Mouse (Mus musculus) MEL-GATA-1-ER (cell line): Measurements from ENCODE around the gene Psma3.
"Not testable (repeated sequence)": the region's sequence is repeated elsewhere in the genome, so short reads cannot be mapped to it uniquely, and the experiment has no call there.

Source experiments
- DNase-seq: peaks from one replicate; pipeline ENCODE4 v3.0.0-alpha.2; 2012; ENCODE audit warnings: low read depth; ENCODE audit errors: extremely low read depth

Psma3 gene

DNA sequence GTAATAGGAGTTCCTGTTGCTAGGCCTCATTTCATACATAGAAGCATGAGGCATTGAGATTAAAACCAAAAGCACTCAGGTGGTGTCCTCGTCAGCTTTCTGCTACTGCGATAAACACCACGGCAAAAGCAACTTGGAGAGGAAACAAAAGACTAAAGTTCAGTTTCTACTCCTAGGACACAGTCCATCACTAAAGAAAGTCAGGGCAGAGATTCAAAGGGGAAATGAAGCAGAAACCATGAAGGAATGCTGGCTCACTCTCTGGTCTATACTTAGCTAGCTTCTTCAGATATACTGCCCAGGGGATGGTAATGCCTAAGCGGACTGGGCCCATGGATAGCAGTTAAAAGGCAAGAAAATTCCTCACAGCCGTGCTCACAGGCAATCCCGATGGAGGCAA is 27.0 kb downstream of the Psma3 start:
- DNase-seq: no peak

DNA sequence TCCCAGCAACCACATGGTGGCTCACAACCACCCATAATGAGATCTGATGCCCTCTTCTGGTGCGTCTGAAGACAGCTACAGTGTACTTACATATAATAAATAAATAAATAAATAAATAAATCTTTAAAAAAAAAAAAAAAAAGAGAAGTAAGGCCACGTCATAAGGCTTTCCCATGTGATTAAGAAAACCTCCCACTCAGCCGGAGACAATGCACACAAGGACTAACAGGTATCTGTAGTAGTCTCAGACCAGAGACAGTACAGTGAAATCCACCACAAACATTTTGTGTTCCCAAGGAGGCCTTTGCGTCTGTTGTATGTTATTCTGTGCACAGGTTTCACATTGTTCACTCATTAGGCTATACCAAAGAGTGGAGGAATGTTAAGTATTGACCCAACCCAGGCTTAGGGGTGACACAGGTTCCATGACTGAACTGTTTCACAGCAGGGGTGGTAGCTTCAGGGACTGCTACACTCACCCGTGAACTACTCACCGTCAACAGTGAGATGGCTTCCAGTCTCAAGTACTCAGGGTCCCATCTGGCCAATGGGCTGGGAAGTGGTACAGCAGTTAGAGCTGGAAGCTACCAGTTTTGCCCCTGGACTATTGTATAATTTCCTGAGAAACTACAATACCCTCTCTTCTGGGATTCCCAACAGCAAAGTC is 29.5 kb downstream of the Psma3 start:
- no peak for DNase-seq

DNA sequence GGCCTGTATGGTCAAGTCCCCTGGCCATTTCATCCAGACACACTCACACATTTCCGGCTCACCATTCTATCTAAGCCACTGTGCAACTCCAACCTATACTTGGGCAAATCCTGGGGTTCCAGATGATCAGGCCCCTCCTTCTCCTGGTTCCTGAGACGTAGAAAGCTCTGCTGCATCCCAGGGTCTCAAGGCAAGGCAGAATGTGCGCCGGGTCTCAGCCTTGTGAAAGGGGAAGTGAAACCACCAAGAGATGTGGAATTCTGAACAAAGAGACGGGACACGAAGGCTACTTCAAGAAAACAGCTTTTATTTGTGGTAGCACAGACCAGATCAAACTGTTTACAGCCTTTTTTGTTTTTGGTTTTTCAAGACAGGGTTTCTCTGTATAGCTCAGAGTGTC is 31.7 kb downstream of the Psma3 start:
- DNase-seq: no peak

DNA sequence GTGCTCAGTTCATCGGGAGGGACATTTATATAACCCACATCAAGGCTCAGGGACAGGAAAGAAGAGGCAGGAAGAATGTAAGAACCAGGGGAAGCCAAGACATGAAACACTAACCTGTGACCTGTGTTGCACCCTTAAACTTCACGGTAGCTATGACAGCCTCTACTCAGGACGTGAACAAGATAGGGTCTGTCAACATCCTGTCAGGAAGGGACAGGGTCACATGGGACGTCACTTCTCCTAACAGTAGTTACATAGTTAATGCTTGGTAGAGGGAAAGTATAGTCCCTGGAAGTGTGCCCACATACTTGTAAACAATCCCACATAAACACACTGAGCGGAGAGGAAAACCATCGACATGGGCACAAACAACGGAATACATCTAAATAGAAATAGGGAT is 32.5 kb downstream of the Psma3 start:
- DNase-seq: no peak

- no peak for DNase-seq
Observed at GRCm38 (mm10) chr12:71009769-71010168, 35.3 kb downstream of the Psma3 start.

DNA sequence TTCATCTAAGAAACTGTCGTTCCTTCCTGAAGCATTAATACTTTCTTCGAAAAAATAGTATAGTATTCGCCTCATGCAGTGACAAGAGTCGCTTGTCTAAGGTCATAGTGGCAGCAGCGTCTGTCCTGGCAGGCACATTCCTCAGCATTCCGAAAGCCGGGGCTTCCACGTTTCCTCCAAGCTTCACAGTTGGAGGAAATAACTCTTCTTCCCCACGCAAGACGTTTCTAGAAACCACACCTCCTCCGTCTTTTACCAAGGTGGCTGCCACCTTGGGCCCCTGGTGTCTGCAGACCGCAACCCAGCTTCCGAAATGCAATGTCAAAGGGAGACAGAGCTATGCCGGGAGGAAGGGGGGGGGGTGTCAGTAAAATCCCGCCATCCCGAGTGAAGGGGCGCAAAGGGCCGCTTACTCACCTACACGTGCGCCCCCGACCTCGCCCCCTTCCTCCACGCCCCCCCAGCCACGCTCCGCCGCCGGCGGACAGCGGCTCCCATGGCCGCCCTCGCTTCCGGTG is 40.5 kb downstream of the Psma3 start:
- DNase-seq: peak; percentile 30

GRCm38 (mm10) chr12:71015363-71016210 is 41.2 kb downstream of the Psma3 start, which contains the start of gene Arid4a:
TSS of gene Arid4a (plus strand) at chr12:71015990.
- peak; percentile 100 for DNase-seq

DNA sequence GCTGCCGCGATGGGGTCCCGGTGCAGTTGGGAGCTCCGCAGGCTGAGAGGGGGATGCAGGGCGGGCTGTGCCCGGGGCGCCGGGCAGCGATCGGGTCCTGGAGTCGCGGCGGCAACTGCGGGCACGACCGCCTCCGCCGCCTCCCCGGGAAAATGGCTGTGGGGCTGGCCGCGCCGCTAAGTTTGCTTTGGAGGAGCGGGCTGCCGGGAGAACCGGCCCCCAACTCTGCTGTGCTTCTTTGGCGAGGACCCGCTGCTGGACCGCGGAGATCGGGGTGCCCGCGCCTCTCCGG is 41.7 kb downstream of the Psma3 start:
- no peak for DNase-seq

DNA sequence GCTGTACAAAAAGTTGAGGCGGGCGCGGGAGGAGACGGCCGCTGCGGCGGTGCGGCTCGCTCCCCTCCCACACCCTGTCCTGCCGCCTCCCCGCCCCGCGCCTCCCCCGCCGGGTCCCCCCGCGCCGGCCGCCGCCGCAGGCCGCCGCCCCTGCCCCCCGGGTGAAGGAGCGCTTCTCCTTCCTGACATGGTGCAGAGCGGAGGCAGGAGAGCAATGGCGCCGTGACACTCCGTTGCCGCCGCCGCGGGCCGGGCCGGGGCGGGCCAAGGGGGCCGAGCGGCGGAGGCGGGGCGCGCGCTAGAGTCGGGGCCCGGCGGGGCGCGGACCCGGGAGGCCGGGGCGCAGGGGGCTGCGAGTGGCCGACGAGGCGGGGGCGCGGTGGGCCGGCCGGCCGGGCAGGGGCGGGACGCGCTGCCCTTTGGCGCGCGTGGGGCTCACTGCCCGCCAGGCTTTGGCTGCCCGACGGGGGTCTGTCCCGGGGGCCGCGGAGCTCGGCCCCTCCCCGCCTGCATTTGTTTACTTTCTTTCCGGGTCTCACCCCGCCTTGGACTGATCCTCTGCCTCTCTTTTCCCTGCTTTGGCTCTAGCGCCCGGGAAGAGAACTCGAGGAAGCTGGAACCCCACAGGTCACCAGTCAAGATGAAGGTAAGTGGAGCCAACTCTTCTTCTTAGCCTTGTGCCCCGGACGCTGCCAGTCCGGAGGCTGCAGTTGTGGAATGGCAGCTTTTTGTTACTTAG is 42.3 kb downstream of the Psma3 start:
- no peak for DNase-seq

GRCm38 (mm10) chr12:71017242-71017571 is 42.8 kb downstream of the Psma3 start:
- peak; percentile 33 for DNase-seq

DNA sequence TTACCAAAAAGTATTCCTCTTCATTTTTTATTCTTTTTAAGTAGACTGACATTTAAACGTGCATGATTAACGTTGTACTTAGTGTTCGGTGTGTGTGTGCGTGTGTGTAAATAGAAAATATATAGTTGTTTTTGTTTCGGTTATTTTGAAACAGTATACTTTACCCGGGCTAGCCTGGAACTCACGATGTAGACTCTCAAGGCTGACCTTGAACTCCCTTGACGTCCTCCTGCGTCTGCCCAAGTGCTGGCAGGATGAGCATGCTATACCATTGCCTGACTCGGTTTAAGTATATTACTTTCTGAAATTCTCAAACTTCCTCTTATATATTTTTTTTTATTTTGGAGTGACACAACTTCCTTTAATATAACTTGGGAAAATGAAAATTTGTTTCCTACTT is 43.4 kb downstream of the Psma3 start:
- no peak for DNase-seq

GRCm38 (mm10) chr12:71019211-71019610 is 44.8 kb downstream of the Psma3 start:
- no peak for DNase-seq

DNA sequence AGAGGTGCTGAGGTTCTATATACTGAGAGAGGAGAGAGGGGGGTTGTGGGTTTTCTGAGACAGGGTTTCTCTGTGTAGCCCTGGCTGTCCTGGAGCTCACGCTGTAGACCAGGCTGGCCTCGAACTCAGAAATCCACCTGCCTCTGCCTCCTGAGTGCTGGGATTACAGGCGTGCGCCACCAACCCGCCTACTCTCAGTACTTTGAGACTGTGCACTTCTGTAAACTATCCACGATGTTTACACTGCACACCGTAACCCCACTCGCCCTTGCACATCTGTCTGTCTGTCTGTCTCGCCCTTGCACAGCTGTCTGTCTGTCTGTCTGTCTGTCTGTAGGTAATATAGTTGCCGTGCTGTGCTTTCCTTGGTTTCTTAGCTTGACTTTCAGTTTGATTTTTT is 50.0 kb downstream of the Psma3 start:
- DNase-seq: no peak

- DNase-seq: not testable (repeated sequence)
Observed at GRCm38 (mm10) chr12:71028265-71028664, 53.8 kb downstream of the Psma3 start.

DNA sequence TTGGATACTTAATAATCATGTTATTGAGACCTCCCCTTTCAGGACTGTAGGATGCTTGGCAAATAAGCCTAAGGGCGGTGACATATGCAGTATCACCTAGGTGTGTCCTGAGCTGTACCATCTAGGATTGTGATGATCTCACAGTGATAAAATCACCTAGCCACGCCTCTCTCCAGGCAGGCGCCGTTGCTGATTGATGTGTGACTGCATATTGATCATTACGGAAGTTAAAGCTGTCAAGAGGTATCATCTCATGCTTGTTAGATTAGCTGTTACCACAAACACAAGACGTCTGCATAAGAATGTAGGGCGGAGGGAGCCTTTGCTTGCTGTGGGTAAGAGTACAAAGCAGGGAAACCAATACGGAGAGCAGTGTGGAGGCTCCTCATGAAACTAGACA is 55.8 kb downstream of the Psma3 start:
- no peak for DNase-seq

- no peak for DNase-seq
Observed at GRCm38 (mm10) chr12:71030722-71031121, 56.3 kb downstream of the Psma3 start.

GRCm38 (mm10) chr12:71035826-71036225 is 61.4 kb downstream of the Psma3 start:
- DNase-seq: no peak

DNA sequence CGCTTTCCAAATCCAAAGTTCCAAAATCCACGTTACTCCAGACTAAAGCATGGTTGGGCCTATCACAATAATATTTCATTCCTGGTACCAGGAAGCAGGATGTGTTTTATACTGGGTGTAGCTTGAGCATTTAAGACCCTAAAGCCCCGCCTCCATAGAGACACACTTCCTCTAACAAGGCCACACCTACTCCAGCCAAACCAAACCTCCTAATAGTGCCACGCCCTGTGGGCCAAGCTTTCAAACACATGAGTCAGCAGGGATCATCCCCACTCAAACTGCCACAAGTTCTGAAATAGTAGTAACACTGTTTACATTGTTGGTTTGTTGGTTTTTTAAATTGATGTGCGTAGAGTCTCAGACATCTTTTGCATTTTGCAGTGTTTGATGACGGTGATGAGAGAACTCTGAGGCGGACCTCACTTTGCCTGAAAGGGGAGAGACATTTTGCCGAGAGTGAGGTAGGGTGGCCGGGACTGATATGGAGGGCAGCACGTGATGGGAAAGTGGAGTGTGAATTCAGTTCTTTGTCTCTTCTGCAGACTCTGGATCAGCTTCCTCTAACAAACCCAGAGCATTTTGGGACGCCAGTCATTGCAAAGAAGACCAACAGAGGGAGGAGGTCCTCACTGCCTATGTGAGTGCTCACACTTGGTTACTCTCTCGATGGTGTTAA is 62.4 kb downstream of the Psma3 start:
- peak; percentile 59 for DNase-seq

- DNase-seq: peak; percentile 29
Observed at GRCm38 (mm10) chr12:71040462-71040861, 66.0 kb downstream of the Psma3 start.

DNA sequence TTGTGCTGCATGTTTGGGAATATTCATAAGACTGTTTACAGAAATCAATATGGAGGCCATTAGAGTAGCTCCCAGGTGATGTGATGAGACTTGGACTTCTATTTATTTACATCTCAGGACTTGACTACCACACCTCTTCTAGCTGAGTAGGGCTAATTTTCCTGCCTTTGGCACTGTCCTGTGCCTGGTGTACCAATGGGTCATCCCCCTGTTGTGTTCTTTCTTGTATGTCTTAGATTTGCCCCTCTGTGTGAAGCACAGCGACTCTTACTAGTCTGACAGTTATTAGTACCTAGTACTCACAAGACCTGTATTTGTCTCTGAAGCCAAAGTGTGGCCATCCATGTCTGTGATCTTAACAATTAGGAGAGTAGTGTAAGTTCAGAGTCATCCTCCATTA is 68.0 kb downstream of the Psma3 start:
- DNase-seq: no peak

- no peak for DNase-seq
Observed at GRCm38 (mm10) chr12:71043571-71043970, 69.2 kb downstream of the Psma3 start.

DNA sequence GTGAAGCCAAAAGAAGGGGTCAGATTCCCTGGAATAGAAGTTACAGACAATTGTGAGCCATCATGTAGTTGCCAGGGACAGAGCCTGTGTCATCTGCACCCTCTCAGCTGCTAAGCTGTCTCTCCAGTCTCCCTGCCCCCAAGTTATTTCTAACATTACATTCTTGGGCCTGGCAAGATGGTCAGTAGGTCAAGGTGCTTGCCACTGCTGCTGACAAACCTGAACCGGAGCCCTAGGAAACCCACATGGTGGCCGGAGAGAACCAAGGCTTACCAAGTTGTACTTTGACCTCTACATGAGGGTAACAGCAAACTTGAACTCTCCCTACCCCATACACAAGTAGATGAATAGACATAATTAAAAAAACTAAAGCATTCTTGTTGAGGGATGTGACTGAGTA is 70.1 kb downstream of the Psma3 start:
- no peak for DNase-seq
